Comparison of ENCODE assay signal across 8 mouse cellular contexts in the genomic region with DNA sequence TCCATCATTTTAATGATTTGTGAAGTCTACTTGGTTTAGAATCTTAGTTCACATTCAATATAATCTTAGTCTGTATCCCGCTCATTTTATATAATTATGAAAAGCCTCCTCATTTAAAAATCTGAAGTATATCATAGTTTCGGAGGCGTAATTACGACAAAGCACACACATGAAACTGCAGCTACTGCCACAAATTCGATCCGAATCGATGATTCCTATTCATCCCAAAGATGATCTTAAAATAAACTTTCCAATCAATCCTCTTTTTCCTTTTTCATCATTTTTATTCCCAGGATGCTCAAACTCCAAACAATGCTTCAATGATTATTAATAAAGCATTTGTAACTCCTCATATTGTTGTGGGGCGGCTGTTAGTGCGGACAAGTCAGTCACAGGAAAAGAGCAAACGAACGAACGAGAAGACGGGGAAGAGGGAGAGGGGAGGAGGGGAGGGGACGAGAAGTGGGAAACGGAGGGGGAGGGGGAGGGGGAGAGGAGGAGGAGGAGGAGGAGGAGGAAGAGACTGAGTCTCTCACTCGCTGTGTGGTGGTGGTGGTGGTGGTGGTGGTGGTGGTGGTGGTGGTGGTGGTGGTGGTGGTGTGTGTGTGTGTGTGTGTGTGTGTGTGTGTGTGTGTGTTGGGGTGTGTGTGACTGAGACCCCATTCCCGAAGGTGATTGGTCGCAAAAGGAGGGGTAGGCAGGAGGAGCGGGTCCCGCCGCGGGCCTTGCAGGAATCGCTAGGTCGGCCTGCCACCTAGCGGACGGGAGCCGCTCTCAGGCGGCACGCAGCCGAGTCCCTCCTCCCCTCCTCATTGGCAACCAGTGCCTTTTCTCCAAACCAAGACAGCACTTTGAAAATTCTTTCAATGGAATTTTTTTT. TPM values are rescaled to one million over a fixed set of nuclear protein-coding genes. Genes with fewer than 3 reads are reported as not detected.
A peak's percentile ranks its signal among the peaks of the same experiment; 100 is the strongest.
DNase-seq lines count a peak whose midpoint lies in the region; ATAC-seq and TF ChIP-seq lines count a peak whose summit lies in the region.

No protein-coding gene starts in this region.

- TF ChIP-seq CTCF in kidney, adult 2 months (conservative IDR thresholded peaks at IDR 0.05; ENCODE audit: insufficient read depth, insufficient read length, low read depth, low read length), result peak; percentile 72

- peaks cover 29% of the 10 kb centered on the region for H3K4me1 ChIP-seq in embryonic facial prominence, embryonic 10.5 days
- H3K4me1 ChIP-seq in kidney, adult 2 months (ENCODE audit: control insufficient read depth, insufficient read depth, low read length), result no peaks in the 10 kb centered on the region
- peaks cover 28% of the 10 kb centered on the region for H3K4me1 ChIP-seq in limb, embryonic 12.5 days (replicated peaks)
- H3K4me1 ChIP-seq in midbrain, embryonic 14.5 days (ENCODE audit: control insufficient read depth, insufficient read depth, low read length), result peaks cover 9% of the 10 kb centered on the region
- 0 out of 2 replicates have a peak, but pooled peaks cover 3% of the 10 kb centered on the region for H3K4me1 ChIP-seq in stomach, embryonic 15.5 days

- H3K4me3 ChIP-seq in embryonic facial prominence, embryonic 10.5 days, result peak overlapping the region; percentile 90
- peak overlapping the region; percentile 45; the same call in 1 of the 2 replicates for H3K4me3 ChIP-seq in kidney, adult 2 months (ENCODE audit: insufficient read depth, low read depth, low read length)
- peak overlapping the region; percentile 59 for H3K4me3 ChIP-seq in limb, embryonic 12.5 days (replicated peaks)
- peak overlapping the region; percentile 87 for H3K4me3 ChIP-seq in midbrain, embryonic 14.5 days (replicated peaks; ENCODE audit: low read depth, low read length)
- H3K4me3 ChIP-seq in stomach, embryonic 15.5 days (replicated peaks), result peak overlapping the region; percentile 60

- WGBS in embryonic facial prominence, embryonic 10.5 days, result 1% methylated on average over 30 of the region's 30 CpGs
- WGBS in kidney, adult 2 months, result 2% methylated on average over 30 of the region's 30 CpGs
- 1% methylated on average over 28 of the region's 30 CpGs for WGBS in limb, embryonic 12.5 days
- under 1% methylated on average over 28 of the region's 30 CpGs for WGBS in midbrain, embryonic 14.5 days
- WGBS in stomach, embryonic 15.5 days, result 1% methylated on average over 27 of the region's 30 CpGs

- peak; percentile 69 for ATAC-seq in limb, embryonic 12.5 days (ENCODE audit: insufficient number of reproducible peaks, insufficient read depth, low FRiP score, low TSS enrichment, low read depth)
- ATAC-seq in midbrain, embryonic 14.5 days (ENCODE audit: low FRiP score, low TSS enrichment), result peak; percentile 67
- peak; percentile 53; the same call in 1 of the 2 replicates for ATAC-seq in stomach, embryonic 15.5 days (ENCODE audit: insufficient read depth, low FRiP score, low read depth)

- H3K27ac ChIP-seq in embryonic facial prominence, embryonic 10.5 days (replicated peaks), result peak overlapping the region; percentile 100
- no peak overlapping the region for H3K27ac ChIP-seq in kidney, adult 2 months (ENCODE audit: insufficient read depth, low read depth, low read length)
- H3K27ac ChIP-seq in limb, embryonic 12.5 days, result no peak overlapping the region
- peak overlapping the region; percentile 94 for H3K27ac ChIP-seq in midbrain, embryonic 14.5 days (replicated peaks; ENCODE audit: low read depth, low read length)
- H3K27ac ChIP-seq in stomach, embryonic 15.5 days, result peak overlapping the region; percentile 88

- peaks cover 6% of the 10 kb centered on the region for H3K36me3 ChIP-seq in embryonic facial prominence, embryonic 10.5 days (replicated peaks)
- H3K36me3 ChIP-seq in kidney, adult 2 months (ENCODE audit: control insufficient read depth, insufficient read depth, low read length), result no peaks in the 10 kb centered on the region
- no peaks in the 10 kb centered on the region for H3K36me3 ChIP-seq in limb, embryonic 12.5 days
- no peaks in the 10 kb centered on the region for H3K36me3 ChIP-seq in midbrain, embryonic 14.5 days (ENCODE audit: control insufficient read depth, insufficient read depth, low read length)
- H3K36me3 ChIP-seq in stomach, embryonic 15.5 days, result no peaks in the 10 kb centered on the region

- DNase-seq in spleen, adult 18-20 months, result peak; percentile 31 to 61
- no peak for DNase-seq in spleen, adult 12 weeks (ENCODE audit: low spot score)
- DNase-seq in embryonic facial prominence, embryonic 10.5 days (ENCODE audit: low spot score), result peak; percentile 96
- DNase-seq in heart, adult 18-20 months, result peak; percentile 87 to 89
- peak; percentile 84 for DNase-seq in kidney, adult 2 months
- DNase-seq in midbrain, embryonic 14.5 days, result peak; percentile 97

- H3K9me3 ChIP-seq in embryonic facial prominence, embryonic 10.5 days, result no peaks in the 10 kb centered on the region
- no peaks in the 10 kb centered on the region for H3K9me3 ChIP-seq in limb, embryonic 12.5 days
- H3K9me3 ChIP-seq in midbrain, embryonic 14.5 days (ENCODE audit: control insufficient read depth, low read length), result no peaks in the 10 kb centered on the region
- H3K9me3 ChIP-seq in stomach, embryonic 15.5 days, result no peaks in the 10 kb centered on the region

- H3K9ac ChIP-seq in limb, embryonic 12.5 days (replicated peaks), result no peak overlapping the region
- H3K9ac ChIP-seq in midbrain, embryonic 14.5 days (replicated peaks; ENCODE audit: low read length), result peak overlapping the region; percentile 85
- no peak overlapping the region for H3K9ac ChIP-seq in stomach, embryonic 15.5 days

- H3K27me3 ChIP-seq in embryonic facial prominence, embryonic 10.5 days (replicated peaks; ENCODE audit: low read depth, poor library complexity, severe bottlenecking), result peaks cover 19% of the 10 kb centered on the region
- H3K27me3 ChIP-seq in kidney, adult 2 months (replicated peaks; ENCODE audit: control insufficient read depth, insufficient read depth, low read length), result peaks cover 2% of the 10 kb centered on the region; the same call in 1 of the 2 replicates
- H3K27me3 ChIP-seq in limb, embryonic 12.5 days, result peaks cover 70% of the 10 kb centered on the region
- H3K27me3 ChIP-seq in midbrain, embryonic 14.5 days (ENCODE audit: control insufficient read depth, insufficient read depth, low read length), result no peaks in the 10 kb centered on the region
- peaks cover 14% of the 10 kb centered on the region; the same call in 1 of the 2 replicates for H3K27me3 ChIP-seq in stomach, embryonic 15.5 days (replicated peaks)

- no peak for TF ChIP-seq POLR2A in kidney, adult 2 months (IDR thresholded peaks at IDR 0.05; ENCODE audit: low read depth, low read length)

- H3K4me2 ChIP-seq in limb, embryonic 12.5 days, result peak overlapping the region; percentile 89
- H3K4me2 ChIP-seq in midbrain, embryonic 14.5 days (ENCODE audit: low read length), result peak overlapping the region; percentile 82
- peak overlapping the region; percentile 76 for H3K4me2 ChIP-seq in stomach, embryonic 15.5 days

RNA-seq across cellular contexts. Expression of gene Nr2f1, which starts 1.7 kb away (rescaled TPM):
- polyA plus RNA-seq in embryonic facial prominence, embryonic 10.5 days (2016; fragmentation: Nextera tagmentation; extraction: Ambion mirVana), result 54.4 and 58.6 TPM in 2 replicates
- 1 to 10 TPM; 2.1 to 2.6 TPM for total RNA-seq in heart, adult 18-20 months (2021)
- polyA plus RNA-seq in kidney, adult 2 months (2012; rRNA removed), result 5.6 and 7.5 TPM in 2 replicates
- 5.7 and 6.6 TPM in 2 replicates for polyA plus RNA-seq in limb, embryonic 12.5 days (2016; fragmentation: Nextera tagmentation; extraction: Ambion mirVana)
- 67.5 and 72.4 TPM in 2 replicates for polyA plus RNA-seq in midbrain, embryonic 14.5 days (2014; fragmentation: Nextera tagmentation; extraction: Ambion mirVana)
- polyA plus RNA-seq in stomach, embryonic 15.5 days (2015; fragmentation: Nextera tagmentation; extraction: Ambion mirVana), result 11.6 and 11.7 TPM in 2 replicates

Comparison
In these comparisons a context has a peak if more than half of its experiments do, and no peak if none do; other contexts are left out.
1. H3K27ac ChIP-seq: peak in embryonic facial prominence, embryonic 10.5 days (single experiment), midbrain, embryonic 14.5 days (single experiment) and stomach, embryonic 15.5 days (single experiment); none in kidney, adult 2 months (single experiment) and limb, embryonic 12.5 days (single experiment).
2. Peak in every context shown above with its lines, with median percentiles within 50 percentile points of each other: H3K4me3 ChIP-seq, ATAC-seq and H3K4me2 ChIP-seq.